Mouse (Mus musculus) fibroblast of lung, adult 2 months (primary cell): ENCODE data around the gene Rassf1.

Experiments used
- DNase-seq: peaks from one replicate; pipeline ENCODE4 v3.0.0-alpha.2; 2011; ENCODE audit warnings: low read depth

The Rassf1 gene

GRCm38 (mm10) chr9:107580501-107581317, 29.4 kb downstream of the Rassf1 start, which contains the start of gene Hyal3:
Gene Hyal3, plus strand, starts transcription at chr9:107580818.
- peak; percentile 85 for DNase-seq

DNA sequence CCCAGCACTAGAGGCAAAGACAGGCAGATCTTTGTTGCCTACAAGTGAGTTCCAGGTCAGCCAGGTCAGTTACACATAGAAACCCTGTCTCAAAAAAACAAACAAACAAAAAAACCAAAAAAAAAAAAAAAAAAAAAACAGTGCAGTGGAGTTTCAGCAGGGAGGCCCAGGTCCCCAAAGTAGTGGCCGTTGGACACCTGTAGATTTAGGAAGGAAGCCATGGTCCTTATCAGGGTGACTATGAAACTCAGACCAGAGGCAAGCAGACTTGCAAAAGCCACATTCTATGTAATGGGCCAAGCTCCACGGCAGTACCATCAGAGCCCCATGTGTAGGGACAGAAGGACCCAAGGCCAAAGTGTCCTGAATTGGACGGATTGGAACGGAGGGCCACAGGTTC, 30.2 kb downstream of the Rassf1 start:
- DNase-seq, result no peak

DNA sequence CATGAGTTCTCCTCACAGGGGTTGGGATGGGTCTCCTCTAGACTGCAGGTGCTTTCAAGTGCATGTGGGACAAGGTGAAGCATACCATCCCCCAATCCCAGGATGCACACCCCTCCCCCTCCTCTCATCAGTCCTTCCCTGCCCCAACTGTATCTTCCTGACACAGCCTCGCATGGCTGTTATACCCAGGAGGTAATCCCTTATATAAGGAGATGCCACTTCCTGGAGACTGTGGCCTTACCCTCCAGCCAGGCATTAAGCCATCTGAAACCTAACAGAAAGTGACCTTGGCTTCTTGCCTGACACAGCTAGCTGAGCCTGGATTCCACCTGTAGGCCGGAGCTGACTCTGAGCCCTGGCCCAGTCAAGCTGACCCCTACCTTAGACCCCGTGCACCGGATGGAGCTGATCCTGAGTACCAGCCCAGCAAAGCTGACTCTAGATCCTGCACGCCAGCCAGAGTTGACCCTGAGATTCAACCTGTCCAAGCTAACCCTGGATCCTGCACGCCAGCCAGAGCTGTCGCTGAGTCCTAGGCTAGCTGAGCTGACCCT, 31.2 kb downstream of the Rassf1 start:
- DNase-seq, result no peak

DNA sequence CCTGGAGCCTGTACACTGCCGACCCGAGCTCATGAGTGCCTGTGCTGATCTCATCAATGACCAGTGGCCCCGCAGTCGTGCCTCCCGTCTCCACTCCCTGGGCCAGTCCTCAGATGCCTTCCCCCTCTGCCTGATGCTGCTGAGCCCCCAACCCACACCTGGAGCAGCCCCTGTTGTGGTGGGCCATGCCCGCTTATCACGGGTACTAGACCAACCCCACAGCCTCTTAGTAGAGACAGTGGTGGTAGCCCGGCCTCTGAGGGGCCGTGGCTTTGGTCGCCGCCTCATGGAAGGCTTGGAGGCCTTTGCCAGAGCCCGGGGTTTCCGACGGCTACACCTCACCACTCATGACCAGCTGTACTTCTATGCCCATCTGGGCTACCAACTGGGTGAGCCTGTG, 31.8 kb downstream of the Rassf1 start:
- DNase-seq, result no peak

- no peak for DNase-seq
These were observed 35.1 kb downstream of the Rassf1 start for GRCm38 (mm10) chr9:107586504-107586903.

DNA sequence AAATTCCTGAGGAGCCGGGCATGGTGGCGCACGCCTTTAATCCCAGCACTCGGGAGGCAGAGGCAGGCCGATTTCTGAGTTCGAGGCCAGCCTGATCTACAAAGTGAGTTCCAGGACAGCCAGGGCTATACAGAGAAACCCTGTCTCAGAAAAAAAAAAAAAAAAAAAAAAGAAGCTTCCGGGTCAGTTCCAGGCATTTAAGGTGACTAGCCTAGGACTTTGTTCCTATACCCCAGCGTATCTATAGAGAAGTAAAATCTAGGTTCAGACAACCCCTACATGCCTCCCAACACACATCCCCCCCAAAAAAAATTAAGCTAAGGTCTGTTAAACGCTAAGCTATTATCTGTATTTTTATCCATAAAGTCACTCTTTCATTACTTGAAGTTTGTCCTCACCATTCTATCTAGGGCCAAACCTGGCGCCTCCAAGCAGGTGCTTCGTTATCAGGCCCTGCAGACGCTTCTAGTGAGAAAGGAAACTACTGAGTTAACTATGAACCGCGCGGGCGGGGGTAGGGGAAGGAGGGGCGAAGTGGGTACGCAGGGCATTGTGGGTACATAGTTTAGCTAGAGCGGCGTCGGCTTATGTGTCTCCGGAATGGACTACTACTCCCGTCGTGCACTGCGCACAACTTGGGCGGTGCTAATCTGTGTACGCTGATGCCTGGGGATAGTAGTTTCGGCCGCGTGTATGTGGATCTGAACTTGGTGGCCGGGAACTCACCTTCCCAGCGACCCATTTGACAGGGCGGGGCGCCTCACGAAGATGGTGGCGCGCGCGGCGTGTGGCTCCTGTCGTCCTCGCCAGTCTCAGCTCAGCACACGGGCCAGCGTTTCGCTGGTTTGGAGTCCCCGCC, 35.8 kb downstream of the Rassf1 start, which contains the start of gene Ifrd2:
Gene Ifrd2, plus strand, starts transcription at position 669 of the 859 bp plus-strand sequence.
- DNase-seq, result peak; percentile 99

- DNase-seq, result no peak
These were observed 36.7 kb downstream of the Rassf1 start for GRCm38 (mm10) chr9:107587833-107588639.

DNA sequence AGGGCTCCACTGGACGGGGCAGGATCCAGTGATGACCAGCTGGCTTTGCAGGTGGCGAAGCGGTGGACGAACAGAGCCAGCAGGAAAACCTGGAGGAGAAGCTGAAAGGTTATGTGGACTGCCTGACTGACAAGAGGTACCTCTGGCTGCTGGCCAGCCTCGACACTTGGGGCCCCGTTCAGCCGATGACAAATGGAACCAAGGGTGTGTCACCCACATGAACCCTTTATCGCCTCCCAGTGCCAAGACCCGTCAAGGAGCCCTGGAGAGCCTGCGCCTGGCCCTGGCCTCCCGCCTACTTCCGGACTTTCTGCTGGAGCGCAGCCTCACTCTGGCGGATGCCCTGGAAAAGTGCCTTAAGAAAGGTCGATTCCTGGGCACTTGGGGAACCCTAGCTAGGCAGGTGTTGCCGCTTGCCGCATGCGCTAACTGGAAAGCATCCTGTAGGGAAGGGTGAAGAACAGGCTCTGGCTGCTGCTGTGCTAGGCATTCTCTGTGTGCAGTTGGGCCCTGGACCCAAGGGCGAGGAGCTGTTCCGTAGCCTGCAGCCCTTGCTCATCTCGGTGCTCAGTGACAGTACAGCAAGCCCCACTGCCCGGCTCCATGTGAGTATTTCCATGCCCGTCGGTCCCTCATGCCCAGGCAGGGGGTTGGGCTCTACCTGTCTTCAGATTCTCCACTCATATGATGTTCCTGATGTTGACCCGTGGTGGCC, 38.9 kb downstream of the Rassf1 start:
- DNase-seq, result no peak

DNA sequence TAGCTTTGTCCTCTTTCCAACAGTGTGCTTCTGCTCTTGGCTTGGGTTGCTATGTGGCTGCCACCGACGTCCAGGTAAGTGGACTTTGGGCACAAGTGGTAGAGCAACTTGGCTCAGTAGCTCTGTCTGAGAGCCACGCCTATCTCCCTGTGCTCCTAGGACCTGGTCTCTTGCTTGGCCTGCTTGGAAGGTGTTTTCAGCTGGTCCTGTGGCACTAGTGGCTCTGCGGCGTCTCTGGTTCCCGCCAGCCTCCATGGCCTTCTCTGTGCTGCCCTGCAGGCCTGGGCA, 39.4 kb downstream of the Rassf1 start:
- no peak for DNase-seq

DNA sequence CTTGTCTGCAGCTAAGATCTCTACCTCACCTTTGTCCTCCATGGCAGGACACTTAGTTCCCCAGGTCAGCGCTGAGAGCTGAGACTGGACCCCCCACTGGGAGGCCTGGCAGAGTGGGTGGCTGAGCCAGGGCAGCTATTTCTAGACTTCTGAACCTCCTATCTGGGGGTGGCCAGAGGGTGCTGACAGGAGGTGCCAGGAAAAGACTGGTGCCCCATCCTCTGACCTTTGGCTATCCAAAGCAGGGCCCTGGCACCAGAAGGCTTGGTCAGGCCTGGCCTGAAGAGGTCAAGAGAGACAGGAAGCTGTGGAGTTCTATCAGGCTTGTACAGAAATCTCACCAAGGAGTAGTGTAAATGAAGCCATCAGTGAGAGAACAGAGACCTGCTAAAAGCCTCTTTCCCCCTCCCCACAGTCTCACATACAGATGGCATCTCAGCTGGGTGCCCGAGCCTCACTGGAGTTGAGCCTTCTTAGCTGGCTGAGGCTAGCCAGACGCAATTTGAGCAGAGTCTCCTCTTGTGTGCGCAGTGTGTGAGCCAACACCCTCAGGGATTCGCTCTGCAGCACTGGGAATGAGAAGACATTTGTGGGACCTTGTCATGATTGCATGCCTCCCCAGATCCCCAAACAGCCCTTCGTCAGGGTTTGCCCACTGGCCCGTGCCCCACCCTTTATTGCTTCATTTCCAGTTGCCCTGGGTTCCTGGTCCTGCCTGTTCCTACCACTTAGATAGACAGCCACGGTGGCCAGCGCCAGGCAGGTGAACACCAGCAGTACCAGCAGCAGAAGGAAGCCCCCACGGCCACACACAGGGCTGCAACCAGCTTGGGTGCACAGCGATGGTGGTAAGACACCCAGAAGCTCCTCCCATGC, 42.0 kb downstream of the Rassf1 start:
- no peak for DNase-seq

DNA sequence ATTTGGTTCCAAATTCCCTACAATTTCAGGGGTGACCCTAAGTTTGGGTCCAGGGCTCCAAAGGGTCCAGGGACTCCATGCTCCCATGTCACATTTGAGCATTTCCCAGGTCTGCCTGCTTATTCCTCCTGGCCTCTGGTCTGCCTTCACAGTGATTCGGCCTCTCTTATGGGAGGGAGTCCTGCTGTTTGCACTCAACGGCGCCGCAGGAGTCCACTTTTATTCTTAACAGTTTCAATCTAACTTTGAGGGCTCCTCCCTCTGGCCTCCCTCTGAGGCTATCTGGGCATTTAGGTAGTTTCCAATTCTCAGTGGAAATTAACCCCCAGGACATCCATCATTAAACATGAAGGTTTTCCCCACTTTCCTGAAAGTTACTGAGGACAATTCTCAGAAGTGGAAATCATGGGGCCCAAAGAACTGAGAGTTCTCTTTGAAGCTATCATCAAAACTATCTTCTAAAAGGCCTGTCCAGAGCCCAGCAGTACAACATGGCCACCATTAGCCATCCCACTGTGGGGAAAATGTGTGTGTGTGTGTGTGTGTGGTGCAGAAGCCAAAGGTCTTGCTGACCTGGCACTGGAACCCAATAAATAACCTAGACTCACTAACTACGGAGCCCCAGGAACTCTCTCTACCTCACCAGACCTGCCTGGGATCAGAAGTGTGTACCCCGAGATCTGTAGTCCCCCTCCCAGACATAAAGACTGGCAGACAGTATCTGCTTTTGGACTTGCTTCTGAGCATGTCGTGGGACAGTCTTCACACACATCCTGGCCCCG, 43.1 kb downstream of the Rassf1 start:
- no peak for DNase-seq

DNA sequence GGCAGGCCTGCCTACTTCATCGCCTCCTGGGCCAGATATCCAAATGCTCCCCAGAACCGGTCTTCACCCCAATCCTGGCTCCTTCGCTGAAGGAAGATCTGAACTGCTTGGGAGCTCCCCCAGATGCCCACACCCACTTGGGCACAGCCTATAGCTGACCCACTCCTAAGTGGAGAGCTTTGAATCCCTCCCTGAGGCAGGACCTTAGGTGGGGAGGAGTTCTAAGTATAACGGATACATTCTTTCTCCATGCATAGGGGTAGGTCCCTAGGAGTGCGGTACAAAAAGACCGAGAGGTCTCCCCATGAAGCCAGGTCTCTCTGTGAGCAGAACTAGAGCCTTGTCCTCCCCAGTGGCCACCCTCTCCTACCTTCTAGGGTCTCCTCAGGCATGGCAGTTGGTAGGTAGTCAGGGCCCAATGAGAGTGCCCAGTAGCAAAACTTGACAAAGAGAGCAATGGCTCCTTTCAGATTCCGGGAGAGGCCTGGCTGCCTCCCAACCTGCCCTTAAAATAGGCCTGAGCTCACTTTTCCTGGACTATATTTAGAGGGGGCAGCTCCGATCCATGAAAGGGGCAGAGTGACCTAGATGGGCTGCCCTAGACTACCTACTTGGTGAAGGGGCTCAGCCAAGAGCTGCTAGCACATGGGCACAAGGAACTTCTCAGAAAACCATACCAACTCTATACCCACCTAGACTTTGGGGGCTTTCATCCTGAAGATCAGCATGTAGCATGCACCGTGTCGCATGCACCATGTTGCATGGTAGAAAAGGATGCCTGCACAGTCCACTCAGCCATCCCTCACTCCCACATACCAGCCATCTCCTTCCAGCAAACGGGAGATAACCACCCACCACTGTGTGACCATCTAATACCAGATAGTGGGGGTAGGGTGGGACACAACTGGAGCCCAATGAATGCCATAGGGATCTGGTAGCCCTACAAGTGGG, 45.5 kb downstream of the Rassf1 start:
- DNase-seq, result no peak

GRCm38 (mm10) chr9:107598385-107598784, 47.0 kb downstream of the Rassf1 start:
- DNase-seq, result no peak

DNA sequence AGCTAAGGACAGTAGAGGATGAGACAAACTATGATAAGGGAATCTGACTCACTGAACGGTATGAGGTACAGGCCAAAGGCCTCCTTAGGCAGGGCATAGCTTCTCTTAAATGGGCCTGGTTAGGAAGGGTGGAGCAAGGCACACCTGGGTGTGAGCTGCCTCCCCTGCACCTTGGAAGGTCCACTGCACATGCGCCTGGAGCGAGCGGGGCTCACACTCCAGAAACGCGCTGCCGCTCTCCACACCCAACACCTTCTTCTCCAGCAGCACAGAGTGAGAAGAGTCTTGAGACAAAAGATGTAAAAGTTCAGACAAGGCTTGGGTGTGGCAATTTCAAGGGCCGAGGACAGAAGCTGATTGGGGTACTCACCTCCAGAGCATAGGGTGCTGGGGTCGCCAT, 48.1 kb downstream of the Rassf1 start:
- no peak for DNase-seq

DNA sequence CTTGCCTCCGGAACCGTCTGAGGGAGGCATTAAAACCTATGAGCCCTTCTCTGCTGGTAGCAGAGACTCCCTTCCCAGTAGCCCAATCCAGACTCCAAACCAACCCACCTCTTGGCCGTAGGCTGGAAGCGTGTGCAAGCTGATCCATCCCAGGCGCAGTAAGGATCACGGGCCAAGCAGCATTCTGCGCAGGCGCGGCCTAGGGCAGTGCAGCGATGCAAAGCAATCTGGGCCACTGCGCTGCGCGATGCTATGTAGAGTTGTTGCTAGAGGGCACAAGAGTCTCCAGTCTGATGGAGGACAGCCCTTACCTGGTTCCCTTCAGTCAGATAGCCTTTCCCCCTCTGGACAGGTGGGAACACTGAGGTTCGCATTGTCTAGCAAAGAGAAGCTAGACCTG, 48.5 kb downstream of the Rassf1 start:
- DNase-seq, result no peak

GRCm38 (mm10) chr9:107600745-107601144, 49.4 kb downstream of the Rassf1 start:
- DNase-seq, result no peak

DNA sequence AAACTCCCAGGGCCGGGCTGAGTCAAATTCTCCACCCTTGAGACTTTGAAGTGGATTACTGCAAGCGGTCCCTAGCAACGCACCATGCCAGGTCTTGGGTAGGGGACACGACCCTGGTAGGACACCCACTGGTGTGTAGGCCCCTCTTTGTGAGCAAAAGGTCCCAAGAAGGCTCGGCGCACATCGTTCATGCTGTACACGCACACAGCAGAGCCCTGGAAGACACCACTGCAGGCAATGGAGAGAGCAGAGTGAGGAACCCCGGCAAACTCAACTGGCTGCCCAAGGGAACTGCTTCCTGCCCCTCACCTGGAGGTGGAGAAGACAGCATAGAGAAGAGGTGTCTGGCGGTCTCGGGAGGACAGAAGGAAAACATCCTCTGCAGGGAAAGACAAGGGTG, 49.9 kb downstream of the Rassf1 start:
- DNase-seq, result no peak

GRCm38 (mm10) chr9:107602068-107602648, 50.8 kb downstream of the Rassf1 start:
- peak; percentile 78 for DNase-seq
